Mouse (Mus musculus): ENCODE data around the gene Gm9048.
A peak's percentile ranks its signal among the peaks of the same experiment; 100 is the strongest.
"Not testable (repeated sequence)": the region's sequence is repeated elsewhere in the genome, so short reads cannot be mapped to it uniquely, and the experiment has no call there.

The Gm9048 gene

DNA sequence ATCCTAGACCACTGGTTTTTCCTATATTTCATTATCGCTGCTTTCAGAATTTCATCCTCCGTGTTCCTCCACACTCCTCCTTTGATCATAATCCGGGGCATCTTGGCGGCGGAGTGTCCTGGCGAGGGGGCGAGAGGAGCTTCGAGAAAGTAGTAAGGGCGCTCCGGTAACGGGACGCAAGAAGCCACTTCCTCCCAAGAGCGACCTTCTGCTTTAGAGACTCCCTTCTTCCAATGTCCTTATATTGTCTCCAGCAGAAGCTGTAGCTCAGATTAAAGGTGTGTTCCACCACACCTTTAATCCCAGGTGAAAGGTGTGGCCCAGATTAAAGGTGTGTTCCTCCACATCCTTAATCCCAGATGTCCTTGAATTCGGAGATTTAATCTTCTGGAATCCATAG, at the start of gene Gm9048:
Gene Gm9048, minus strand, starts transcription at position 101 of the 400 bp plus-strand sequence.
- DNase-seq, result not testable (repeated sequence)

DNA sequence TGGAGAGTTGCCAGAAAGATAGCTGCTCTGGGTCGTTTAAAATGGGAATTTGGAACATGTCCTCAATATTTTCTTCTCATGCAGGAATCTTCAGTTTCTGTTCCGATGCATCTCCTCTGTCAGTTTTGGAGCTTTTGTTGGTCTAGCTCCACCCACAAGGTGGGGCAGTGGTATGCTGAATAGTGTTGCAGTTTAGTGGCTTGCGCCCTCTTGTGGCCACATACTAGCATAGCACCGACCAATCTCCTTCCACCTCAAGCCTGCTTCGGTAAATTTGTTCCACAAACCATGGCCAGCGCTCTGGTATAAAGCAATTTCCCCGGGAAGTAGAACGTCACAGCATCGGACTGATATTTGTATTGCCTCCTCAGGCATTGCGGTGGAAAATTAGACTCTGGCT, 22.0 kb upstream of the Gm9048 start:
- DNase-seq, result peak; percentile 84

GRCm38 (mm10) chr10:118369518-118369917, 21.0 kb upstream of the Gm9048 start:
- no peak for DNase-seq

- not testable (repeated sequence) for DNase-seq
These were observed 5.5 kb upstream of the Gm9048 start, which contains the start of gene Gm9049 for GRCm38 (mm10) chr10:118354005-118354404. Gm9049 (minus strand) TSS chr10:118354105.

DNA sequence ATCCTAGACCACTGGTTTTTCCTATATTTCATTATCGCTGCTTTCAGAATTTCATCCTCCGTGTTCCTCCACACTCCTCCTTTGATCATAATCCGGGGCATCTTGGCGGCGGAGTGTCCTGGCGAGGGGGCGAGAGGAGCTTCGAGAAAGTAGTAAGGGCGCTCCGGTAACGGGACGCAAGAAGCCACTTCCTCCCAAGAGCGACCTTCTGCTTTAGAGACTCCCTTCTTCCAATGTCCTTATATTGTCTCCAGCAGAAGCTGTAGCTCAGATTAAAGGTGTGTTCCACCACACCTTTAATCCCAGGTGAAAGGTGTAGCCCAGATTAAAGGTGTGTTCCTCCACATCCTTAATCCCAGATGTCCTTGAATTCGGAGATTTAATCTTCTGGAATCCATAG, 5.3 kb downstream of the Gm9048 start, which contains the start of gene Gm9046:
Gene Gm9046, minus strand, starts transcription at position 101 of the 400 bp plus-strand sequence.
- DNase-seq, result not testable (repeated sequence)

DNA sequence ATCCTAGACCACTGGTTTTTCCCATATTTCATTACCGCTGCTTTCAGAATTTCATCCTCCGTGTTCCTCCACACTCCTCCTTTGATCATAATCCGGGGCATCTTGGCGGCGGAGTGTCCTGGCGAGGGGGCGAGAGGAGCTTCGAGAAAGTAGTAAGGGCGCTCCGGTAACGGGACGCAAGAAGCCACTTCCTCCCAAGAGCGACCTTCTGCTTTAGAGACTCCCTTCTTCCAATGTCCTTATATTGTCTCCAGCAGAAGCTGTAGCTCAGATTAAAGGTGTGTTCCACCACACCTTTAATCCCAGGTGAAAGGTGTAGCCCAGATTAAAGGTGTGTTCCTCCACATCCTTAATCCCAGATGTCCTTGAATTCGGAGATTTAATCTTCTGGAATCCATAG, 10.7 kb downstream of the Gm9048 start, which contains the start of gene Gm9045:
Gene Gm9045, minus strand, starts transcription at position 101 of the 400 bp plus-strand sequence.
- not testable (repeated sequence) for DNase-seq

GRCm38 (mm10) chr10:118332308-118332707, 16.2 kb downstream of the Gm9048 start, which contains the start of gene Gm9044:
Gm9044 (minus strand) TSS chr10:118332408.
- DNase-seq, result not testable (repeated sequence)

DNA sequence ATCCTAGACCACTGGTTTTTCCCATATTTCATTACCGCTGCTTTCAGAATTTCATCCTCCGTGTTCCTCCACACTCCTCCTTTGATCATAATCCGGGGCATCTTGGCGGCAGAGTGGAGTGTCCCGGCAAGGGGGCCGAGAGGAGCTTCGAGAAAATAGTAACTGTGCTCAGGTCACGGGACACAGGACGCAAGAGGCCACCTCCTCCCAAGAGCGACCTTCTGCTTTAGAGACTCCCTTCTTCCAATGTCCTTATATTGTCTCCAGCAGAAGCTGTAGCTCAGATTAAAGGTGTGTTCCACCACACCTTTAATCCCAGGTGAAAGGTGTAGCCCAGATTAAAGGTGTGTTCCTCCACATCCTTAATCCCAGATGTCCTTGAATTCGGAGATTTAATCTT, 21.6 kb downstream of the Gm9048 start, which contains the start of gene Gm9040:
Gene Gm9040, minus strand, starts transcription at position 101 of the 400 bp plus-strand sequence.
- not testable (repeated sequence) for DNase-seq

- DNase-seq, result no peak
These were observed 29.5 kb downstream of the Gm9048 start for GRCm38 (mm10) chr10:118319024-118319423.

DNA sequence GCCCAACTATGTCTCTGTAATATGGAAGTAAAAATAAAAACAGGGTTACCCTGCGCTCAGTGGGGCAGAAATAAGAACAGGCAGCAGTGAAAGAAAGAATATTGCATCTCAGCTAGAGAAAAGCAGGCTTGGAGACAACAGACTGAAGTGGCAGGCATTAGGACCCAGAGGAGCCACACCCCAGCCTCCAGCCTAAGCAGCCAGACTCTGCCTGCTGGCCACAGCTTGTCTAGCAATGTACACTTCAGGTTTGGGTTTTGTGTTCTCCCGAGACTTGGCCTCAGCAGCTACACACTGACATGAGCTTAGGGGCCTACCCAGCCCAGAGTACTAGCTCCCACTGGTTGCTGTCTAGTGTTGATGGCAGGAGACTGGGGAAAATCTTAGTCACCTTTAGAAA, 46.3 kb downstream of the Gm9048 start:
- DNase-seq, result not testable (repeated sequence)
